Mouse (Mus musculus) midbrain, postnatal 0 days (tissue): Measurements from ENCODE around the gene Ociad1. TPM values are rescaled to one million over a fixed set of nuclear protein-coding genes. Genes with fewer than 3 reads are reported as not detected.

Source experiments
- ATAC-seq: fragments of 200-750 bp; cut with Nextera tagmentation; 2 replicates; pipeline ENCODE4 v1.8.0; 2017; ENCODE audit warnings: moderate number of reproducible peaks, mild to moderate bottlenecking, moderate TSS enrichment, moderate library complexity; ENCODE audit not compliant: low FRiP score
- DNase-seq: peaks from one replicate; pipeline ENCODE4 v3.0.0-alpha.2; 2015; ENCODE audit warnings: low spot score
- H3K27ac ChIP-seq: fragments of 300-500 bp; sonication (generic); 2 replicates; pipeline ENCODE4 v1.5.1; 2014; ENCODE audit warnings: low read depth, mild to moderate bottlenecking, low read length, mixed read lengths
- H3K27me3 ChIP-seq: fragments of 300-500 bp; sonication (generic); 2 replicates; pipeline ENCODE4 v1.6.1; 2014; ENCODE audit warnings: low read length, control low read depth, mixed read lengths; ENCODE audit not compliant: insufficient read depth
- H3K36me3 ChIP-seq: fragments of 300-500 bp; sonication (generic); 2 replicates; pipeline ENCODE4 v1.6.1; 2014; ENCODE audit warnings: low read length, control low read depth, mixed read lengths; ENCODE audit not compliant: insufficient read depth
- H3K4me1 ChIP-seq: fragments of 300-500 bp; sonication (generic); 2 replicates; pipeline ENCODE4 v1.6.1; 2014; ENCODE audit warnings: mild to moderate bottlenecking, control low read depth, antibody characterized with exemption, low read length, mixed read lengths; ENCODE audit not compliant: insufficient read depth
- H3K4me2 ChIP-seq: fragments of 300-500 bp; sonication (generic); 2 replicates; pipeline ENCODE4 v1.6.1; 2014; ENCODE audit warnings: low read depth, mild to moderate bottlenecking, low read length, mixed read lengths; ENCODE audit not compliant: poor library complexity, severe bottlenecking
- H3K4me3 ChIP-seq: fragments of 300-500 bp; sonication (generic); 2 replicates; pipeline ENCODE4 v1.5.1; 2014; ENCODE audit warnings: low read depth, mild to moderate bottlenecking, low read length, moderate library complexity
- H3K9ac ChIP-seq: fragments of 300-500 bp; sonication (generic); replicated peaks from 2 replicates; pipeline ENCODE4 v1.6.1; 2014; ENCODE audit warnings: mild to moderate bottlenecking, low read length, moderate library complexity, mixed read lengths; ENCODE audit not compliant: poor library complexity, severe bottlenecking
- H3K9me3 ChIP-seq: fragments of 300-500 bp; sonication (generic); 2 replicates; pipeline ENCODE4 v1.6.1; 2016; ENCODE audit warnings: low read length, control low read depth
- CTCF ChIP-seq: IDR thresholded peaks from 2 replicates; pipeline ENCODE4 v1.5.1; 2016; ENCODE audit warnings: antibody characterized with exemption, mild to moderate bottlenecking
- WGBS: fragments of 180-500 bp; shearing (Covaris S2); extraction: QIAGEN DNeasy Blood & Tissue Kit; methylation state at CpG from one replicate; pipeline ENCODE4 v1.1.7; 2014; 5-methylcytosine and 5-hydroxymethylcytosine counted together
- polyA plus RNA-seq: library from polyadenylated mRNA; unstranded; fragments of >200 nt; fragmentation: Nextera tagmentation; extraction: Ambion mirVana; gene quantifications from 2 replicates; pipeline ENCODE4 v1.2.1, GENCODE M21; 2015
- total RNA-seq: library from RNA; depleted of rRNA; stranded (reverse); fragments of >200 nt; gene quantifications from 2 replicates; pipeline ENCODE4 v1.2.3, GENCODE M21; 2014

The Ociad1 gene
- total and polyA plus RNA-seq, 2 experiments from 2014 or later: 195 to 399 TPM

GRCm38 (mm10) chr5:73254660-73255059, 37.9 kb upstream of the Ociad1 start:
- Histone ChIP-seq H3K9me3 (no peaks in the 10 kb centered on the region), H3K4me2 (peak overlapping the region; percentile 71), H3K4me1 (no peaks in the 10 kb centered on the region), H3K27me3 (no peaks in the 10 kb centered on the region), H3K4me3 (peak overlapping the region; percentile 93), H3K27ac (peak overlapping the region; percentile 97; the same call in 1 of the 2 replicates), H3K36me3 (no peaks in the 10 kb centered on the region), H3K9ac (peak overlapping the region; percentile 96; the same call in 1 of the 2 replicates)
- WGBS: 30% methylated on average over 5 of the region's 5 CpGs
- TF ChIP-seq CTCF: no peak
- no peak for ATAC-seq
- no peak for DNase-seq

DNA sequence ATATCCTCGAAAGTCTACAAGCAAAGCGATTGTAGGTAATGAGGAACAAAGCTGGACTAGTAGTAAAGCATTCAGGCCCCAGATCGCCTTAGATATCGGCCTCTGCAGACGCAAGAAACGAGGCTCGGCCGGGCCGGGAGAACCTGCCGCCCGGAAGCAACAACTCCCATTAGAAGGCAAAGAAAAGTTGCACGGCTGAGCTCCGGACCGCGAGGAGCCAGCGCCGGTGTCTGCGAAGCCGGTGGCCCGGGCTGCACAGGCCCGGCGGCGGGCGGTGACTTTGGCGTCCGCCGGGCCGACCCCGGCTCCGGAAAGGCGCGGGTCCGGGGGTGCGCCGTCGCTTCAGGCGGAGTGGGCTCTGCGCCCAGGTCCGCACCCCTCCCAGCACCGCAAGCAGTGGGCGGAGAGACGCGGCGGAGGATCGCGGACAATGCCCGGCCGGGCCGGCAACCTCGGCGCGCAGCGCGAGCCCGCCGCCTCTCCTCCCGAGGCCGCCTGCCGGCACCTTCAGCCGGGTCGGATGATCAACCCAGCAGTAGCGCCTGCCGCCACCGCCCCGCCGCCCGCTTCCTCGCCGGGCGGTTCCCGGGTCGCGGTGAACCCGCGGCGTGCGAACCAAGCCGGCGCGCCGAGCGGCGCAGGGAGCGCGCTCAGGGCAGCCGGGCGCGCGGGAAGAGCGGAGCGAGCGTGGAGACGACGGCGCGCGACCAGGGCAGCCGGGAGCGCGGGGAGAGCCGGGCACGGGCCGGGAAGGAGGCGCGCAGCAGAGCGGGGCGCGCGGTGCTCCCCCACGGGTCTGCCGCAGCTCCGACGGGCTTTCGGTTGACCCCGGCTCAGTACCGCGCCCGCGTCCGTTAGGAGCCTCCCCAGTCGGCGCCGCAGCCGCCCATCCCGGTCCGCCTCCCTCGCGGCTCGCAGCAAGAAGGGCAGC, 37.0 kb upstream of the Ociad1 start:
- Histone ChIP-seq H3K9me3 (no peaks in the 10 kb centered on the region), H3K27ac (peak overlapping the region; percentile 97), H3K4me2 (peak overlapping the region; percentile 71), H3K36me3 (no peaks in the 10 kb centered on the region), H3K4me1 (no peaks in the 10 kb centered on the region), H3K9ac (peak overlapping the region; percentile 96), H3K4me3 (peak overlapping the region; percentile 93), H3K27me3 (no peaks in the 10 kb centered on the region)
- ATAC-seq (peak; percentile 79), DNase-seq (peak; percentile 80)
- no peak for TF ChIP-seq CTCF
- under 1% methylated on average over 64 of the region's 129 CpGs for whole genome bisulfite sequencing

- no peaks in the 10 kb centered on the region for H3K36me3 ChIP-seq
- H3K4me1 ChIP-seq: no peaks in the 10 kb centered on the region
- 0 out of 2 replicates have a peak, but pooled peaks have one; percentile 5 for TF ChIP-seq CTCF
- ATAC-seq (peak; percentile 99), DNase-seq (peak; percentile 99)
- H3K4me2 ChIP-seq: peak within 1 kb of the TSS; percentile 71
- H3K9me3 ChIP-seq: no peaks in the 10 kb centered on the region
- peak within 1 kb of the TSS; percentile 97 for H3K27ac ChIP-seq
- H3K27me3 ChIP-seq: no peaks in the 10 kb centered on the region
- peak within 1 kb of the TSS; percentile 93 for H3K4me3 ChIP-seq
- WGBS: under 1% methylated on average over 44 of the region's 44 CpGs
- H3K9ac ChIP-seq: peak within 1 kb of the TSS; percentile 96
Observed at GRCm38 (mm10) chr5:73256352-73257065, 36.1 kb upstream of the Ociad1 start, which contains the start of gene Fryl. Gene Fryl (minus strand): TSS chr5:73256619.

DNA sequence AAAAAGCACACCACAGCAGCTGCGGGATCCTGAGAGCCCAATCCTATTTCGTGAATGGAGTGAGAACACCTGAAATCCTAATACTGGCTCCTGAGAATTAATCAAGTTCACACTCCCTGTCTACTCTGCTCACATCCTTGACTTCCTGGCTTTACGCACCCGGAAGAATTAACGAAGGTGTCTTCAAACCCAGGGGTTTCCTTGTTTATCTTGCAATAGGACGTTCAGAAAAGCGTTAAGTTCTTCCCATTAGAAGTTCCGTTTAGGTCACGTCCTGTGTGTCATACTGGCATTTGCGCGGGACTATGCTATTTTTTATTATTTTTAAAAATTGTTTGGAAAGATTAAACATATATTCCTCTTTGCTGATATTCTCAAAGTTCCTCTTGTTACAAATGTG, 35.5 kb upstream of the Ociad1 start:
- H3K4me1 ChIP-seq: no peaks in the 10 kb centered on the region
- no peak for TF ChIP-seq CTCF
- no peaks in the 10 kb centered on the region for H3K27me3 ChIP-seq
- 4% methylated on average over 11 of the region's 11 CpGs for WGBS
- H3K27ac ChIP-seq: peak overlapping the region; percentile 48
- peak overlapping the region; percentile 93 for H3K4me3 ChIP-seq
- peak overlapping the region; percentile 56 for H3K4me2 ChIP-seq
- DNase-seq (no peak), ATAC-seq (0 out of 2 replicates have a peak, but pooled peaks have one; percentile 0)
- no peaks in the 10 kb centered on the region for H3K9me3 ChIP-seq
- H3K36me3 ChIP-seq: no peaks in the 10 kb centered on the region
- no peak overlapping the region; the same call in 1 of the 2 replicates for H3K9ac ChIP-seq

DNA sequence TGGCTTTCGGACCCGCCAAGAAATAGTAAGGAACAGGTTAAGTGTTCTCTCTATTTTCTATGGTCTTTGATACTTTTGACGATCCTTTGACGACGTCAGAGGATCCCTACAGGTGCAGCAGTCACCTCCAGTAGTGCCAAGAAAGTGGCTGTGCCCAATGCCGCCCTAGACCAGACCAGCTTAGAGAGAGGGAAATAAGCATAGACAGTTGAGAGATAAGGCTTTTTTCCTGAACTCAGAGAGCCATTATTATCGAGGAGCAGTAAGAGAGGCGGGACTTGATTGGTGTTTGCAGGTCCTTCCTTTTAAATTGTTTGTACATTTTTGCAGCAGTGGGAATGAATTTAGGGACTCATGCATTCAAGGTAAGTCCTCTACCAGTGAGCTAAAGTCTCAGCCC, 34.9 kb upstream of the Ociad1 start:
- ATAC-seq (no peak), DNase-seq (no peak)
- Histone ChIP-seq H3K9ac (no peak overlapping the region), H3K4me3 (no peak overlapping the region; the same call in 1 of the 2 replicates), H3K36me3 (no peaks in the 10 kb centered on the region), H3K4me1 (no peaks in the 10 kb centered on the region), H3K4me2 (peak overlapping the region; percentile 56), H3K9me3 (no peaks in the 10 kb centered on the region), H3K27ac (no peak overlapping the region), H3K27me3 (no peaks in the 10 kb centered on the region)
- no peak for TF ChIP-seq CTCF
- WGBS: 54% methylated on average over 8 of the region's 8 CpGs
